Mouse (Mus musculus): Measurements from ENCODE around the gene Hunk. TPM values are rescaled to one million over a fixed set of nuclear protein-coding genes. Genes with fewer than 3 reads are reported as not detected.

Gene Hunk
- polyA plus RNA-seq, 1 experiment from 2014 or later: 16.6 TPM

DNA sequence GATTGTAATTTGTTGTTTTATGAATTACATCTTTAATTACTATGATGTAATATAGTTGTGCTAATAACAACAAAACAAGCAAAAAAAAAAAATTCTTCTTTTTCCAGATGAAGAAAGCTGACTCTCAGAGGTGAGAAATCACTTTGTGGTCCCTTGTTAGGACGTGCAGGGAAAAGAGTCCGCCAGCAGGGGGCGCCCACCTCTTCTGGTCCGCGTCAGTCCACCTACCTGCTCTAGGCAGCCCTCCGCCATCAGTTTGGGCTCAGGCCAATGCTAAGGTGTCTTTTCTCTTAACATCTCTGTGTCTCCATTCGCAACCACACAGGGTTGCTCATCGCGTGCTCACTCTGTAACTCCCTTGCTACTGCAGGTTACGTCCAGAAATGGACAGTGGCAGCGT is 5.9 kb upstream of the Hunk start:
- 0 out of 2 replicates have a peak, but pooled peaks cover 3% of the 10 kb centered on the region for H3K9me3 ChIP-seq
- ATAC-seq (ENCODE audit: borderline replicate concordance, extremely low read depth, low FRiP score, low TSS enrichment): no peak
- no peaks in the 10 kb centered on the region for H3K36me3 ChIP-seq
- H3K4me1 ChIP-seq: peaks cover 28% of the 10 kb centered on the region
- no peak overlapping the region for H3K4me2 ChIP-seq
- WGBS: 18% methylated on average over 11 of the region's 11 CpGs
- no peak overlapping the region for H3K9ac ChIP-seq
- H3K27me3 ChIP-seq: peaks cover 7% of the 10 kb centered on the region; the same call in 1 of the 2 replicates
- no peak overlapping the region for H3K27ac ChIP-seq
- H3K4me3 ChIP-seq: no peak overlapping the region

DNA sequence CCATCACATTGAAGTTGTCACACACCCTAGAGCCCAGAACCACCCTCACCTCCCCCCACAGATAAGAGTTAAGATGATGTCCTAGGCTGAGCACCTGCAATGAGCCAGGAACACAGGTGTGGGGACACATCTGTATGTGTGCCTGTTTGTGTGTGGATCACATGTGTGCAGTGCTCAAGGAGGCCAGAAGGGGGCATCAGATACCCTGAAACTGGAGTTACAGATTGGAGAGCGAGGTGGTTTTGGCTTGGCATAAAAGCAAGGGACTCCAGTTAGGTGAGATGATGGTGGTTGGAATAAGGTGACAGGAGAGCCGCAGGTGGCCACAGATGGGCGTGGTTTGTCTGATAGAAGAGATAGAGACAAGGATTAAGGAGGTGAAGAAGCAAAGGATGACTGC is 4.2 kb upstream of the Hunk start:
- Histone ChIP-seq H3K9me3 (0 out of 2 replicates have a peak, but pooled peaks cover 3% of the 10 kb centered on the region), H3K27ac (no peak overlapping the region), H3K9ac (no peak overlapping the region), H3K27me3 (peaks cover 7% of the 10 kb centered on the region; the same call in 1 of the 2 replicates), H3K4me3 (no peak overlapping the region), H3K4me2 (no peak overlapping the region), H3K4me1 (peaks cover 33% of the 10 kb centered on the region), H3K36me3 (no peaks in the 10 kb centered on the region)
- no peak for ATAC-seq (ENCODE audit: borderline replicate concordance, extremely low read depth, low FRiP score, low TSS enrichment)
- WGBS: 93% methylated on average over 3 of the region's 3 CpGs

- no peak overlapping the region for H3K9ac ChIP-seq
- no peak overlapping the region for H3K4me2 ChIP-seq
- H3K27me3 ChIP-seq: peaks cover 7% of the 10 kb centered on the region; the same call in 1 of the 2 replicates
- ATAC-seq (ENCODE audit: borderline replicate concordance, extremely low read depth, low FRiP score, low TSS enrichment): no peak
- no peak overlapping the region for H3K27ac ChIP-seq
- peaks cover 37% of the 10 kb centered on the region for H3K4me1 ChIP-seq
- WGBS: 57% methylated on average over 10 of the region's 10 CpGs
- H3K4me3 ChIP-seq: no peak overlapping the region
- 0 out of 2 replicates have a peak, but pooled peaks cover 3% of the 10 kb centered on the region for H3K9me3 ChIP-seq
- no peaks in the 10 kb centered on the region for H3K36me3 ChIP-seq
These were observed 3.0 kb upstream of the Hunk start for GRCm38 (mm10) chr16:90382701-90383280.

DNA sequence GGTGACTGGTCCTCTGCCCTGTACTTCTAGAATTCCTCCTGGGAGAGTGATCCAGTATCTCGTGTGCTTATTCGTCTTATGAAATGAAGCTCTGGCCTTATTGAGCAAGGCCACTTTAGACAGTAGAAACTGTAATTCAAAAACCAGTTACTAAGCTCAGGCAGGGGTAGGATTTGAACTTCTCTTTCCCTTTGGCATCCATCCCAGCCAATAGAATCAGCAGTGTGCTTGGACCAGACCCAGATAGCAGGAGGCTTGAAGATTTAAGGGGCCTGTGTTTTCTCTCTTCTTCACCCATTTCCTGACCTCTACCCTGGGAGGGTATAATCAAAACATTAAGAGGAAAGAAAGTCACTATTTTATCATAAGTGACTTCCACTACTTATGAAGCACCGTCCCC is 1.8 kb upstream of the Hunk start:
- Histone ChIP-seq H3K4me1 (peaks cover 50% of the 10 kb centered on the region), H3K36me3 (no peaks in the 10 kb centered on the region), H3K9me3 (0 out of 2 replicates have a peak, but pooled peaks cover 3% of the 10 kb centered on the region), H3K9ac (no peak overlapping the region), H3K4me2 (no peak overlapping the region), H3K27ac (0 out of 2 replicates have a peak overlapping the region, but pooled peaks have one; percentile 15), H3K27me3 (peaks cover 7% of the 10 kb centered on the region; the same call in 1 of the 2 replicates), H3K4me3 (no peak overlapping the region)
- ATAC-seq (ENCODE audit: borderline replicate concordance, extremely low read depth, low FRiP score, low TSS enrichment): no peak
- 33% methylated on average over 3 of the region's 3 CpGs for WGBS

GRCm38 (mm10) chr16:90384846-90385245 is 967 bp upstream of the Hunk start:
- H3K9me3 ChIP-seq: 0 out of 2 replicates have a peak, but pooled peaks cover 3% of the 10 kb centered on the region
- ATAC-seq (ENCODE audit: borderline replicate concordance, extremely low read depth, low FRiP score, low TSS enrichment): no peak
- peaks cover 7% of the 10 kb centered on the region; the same call in 1 of the 2 replicates for H3K27me3 ChIP-seq
- H3K4me3 ChIP-seq: peak overlapping the region; percentile 71
- no peaks in the 10 kb centered on the region for H3K36me3 ChIP-seq
- peak overlapping the region; percentile 84 for H3K4me2 ChIP-seq
- peak overlapping the region; percentile 98 for H3K27ac ChIP-seq
- 7% methylated on average over 12 of the region's 12 CpGs for WGBS
- H3K9ac ChIP-seq: peak overlapping the region; percentile 82
- peaks cover 57% of the 10 kb centered on the region for H3K4me1 ChIP-seq

DNA sequence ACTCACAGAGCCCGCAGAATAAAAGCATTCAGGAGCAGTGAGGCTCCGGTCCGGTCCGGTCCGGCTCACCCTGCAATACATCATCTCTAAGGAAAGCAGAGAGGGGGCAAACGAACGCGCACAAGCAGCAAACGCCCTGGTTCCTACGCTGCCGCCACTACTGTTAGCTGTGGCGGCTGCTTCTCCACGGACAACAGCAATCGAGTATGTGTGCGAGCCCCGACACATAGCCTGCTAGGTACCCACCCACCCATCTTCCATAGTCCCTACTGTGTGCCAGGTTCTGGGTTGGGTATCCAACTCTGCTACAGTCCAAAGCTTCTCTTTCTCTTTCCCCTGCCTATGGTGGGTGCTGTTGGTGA is 506 bp upstream of the Hunk start:
- peak overlapping the region; percentile 71 for H3K4me3 ChIP-seq
- H3K27me3 ChIP-seq: peaks cover 7% of the 10 kb centered on the region; the same call in 1 of the 2 replicates
- peak overlapping the region; percentile 84 for H3K4me2 ChIP-seq
- 0 out of 2 replicates have a peak, but pooled peaks cover 3% of the 10 kb centered on the region for H3K9me3 ChIP-seq
- WGBS: under 1% methylated on average over 16 of the region's 16 CpGs
- peaks cover 59% of the 10 kb centered on the region for H3K4me1 ChIP-seq
- H3K36me3 ChIP-seq: no peaks in the 10 kb centered on the region
- H3K27ac ChIP-seq: peak overlapping the region; percentile 98
- ATAC-seq (ENCODE audit: borderline replicate concordance, extremely low read depth, low FRiP score, low TSS enrichment): 0 out of 2 replicates have a peak, but pooled peaks have one; percentile 43
- H3K9ac ChIP-seq: peak overlapping the region; percentile 82

DNA sequence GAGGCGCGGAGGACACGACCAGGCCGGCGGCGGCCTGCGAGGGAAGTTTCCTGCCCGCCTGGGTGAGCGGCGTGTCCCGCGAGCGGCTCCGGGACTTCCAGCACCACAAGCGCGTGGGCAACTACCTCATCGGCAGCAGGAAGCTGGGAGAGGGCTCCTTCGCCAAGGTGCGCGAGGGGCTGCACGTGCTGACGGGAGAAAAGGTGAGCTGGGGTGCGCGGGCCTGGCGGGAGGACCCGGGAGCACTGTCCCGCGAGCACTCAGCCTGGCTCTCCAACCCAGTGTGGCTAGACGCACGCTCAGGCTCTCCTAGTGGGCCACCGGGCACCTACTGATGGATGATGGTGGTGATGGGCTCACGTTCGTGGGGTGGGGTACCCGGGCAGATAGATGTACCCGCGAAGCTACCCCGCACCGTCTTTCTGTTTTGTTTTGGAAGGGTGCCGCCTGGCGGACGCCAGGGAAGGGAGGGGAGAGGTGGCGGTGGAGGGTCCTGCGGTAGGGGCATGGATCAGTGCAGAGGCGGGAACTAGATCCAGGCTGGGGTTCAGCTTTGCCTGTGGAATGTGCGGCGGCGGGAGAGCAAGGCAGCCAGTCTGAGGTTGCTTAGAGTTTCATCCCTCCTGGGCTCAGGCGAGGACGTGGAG is 824 bp downstream of the Hunk start:
- Histone ChIP-seq H3K4me1 (peaks cover 69% of the 10 kb centered on the region), H3K4me3 (peak overlapping the region; percentile 71), H3K9ac (peak overlapping the region; percentile 82), H3K27ac (peak overlapping the region; percentile 98), H3K4me2 (peak overlapping the region; percentile 84), H3K36me3 (peaks cover 11% of the 10 kb centered on the region; the same call in 1 of the 2 replicates), H3K27me3 (peaks cover 7% of the 10 kb centered on the region; the same call in 1 of the 2 replicates), H3K9me3 (0 out of 2 replicates have a peak, but pooled peaks cover under 1% of the 10 kb centered on the region)
- ATAC-seq (ENCODE audit: borderline replicate concordance, extremely low read depth, low FRiP score, low TSS enrichment): peak; percentile 47
- WGBS: under 1% methylated on average over 49 of the region's 49 CpGs

DNA sequence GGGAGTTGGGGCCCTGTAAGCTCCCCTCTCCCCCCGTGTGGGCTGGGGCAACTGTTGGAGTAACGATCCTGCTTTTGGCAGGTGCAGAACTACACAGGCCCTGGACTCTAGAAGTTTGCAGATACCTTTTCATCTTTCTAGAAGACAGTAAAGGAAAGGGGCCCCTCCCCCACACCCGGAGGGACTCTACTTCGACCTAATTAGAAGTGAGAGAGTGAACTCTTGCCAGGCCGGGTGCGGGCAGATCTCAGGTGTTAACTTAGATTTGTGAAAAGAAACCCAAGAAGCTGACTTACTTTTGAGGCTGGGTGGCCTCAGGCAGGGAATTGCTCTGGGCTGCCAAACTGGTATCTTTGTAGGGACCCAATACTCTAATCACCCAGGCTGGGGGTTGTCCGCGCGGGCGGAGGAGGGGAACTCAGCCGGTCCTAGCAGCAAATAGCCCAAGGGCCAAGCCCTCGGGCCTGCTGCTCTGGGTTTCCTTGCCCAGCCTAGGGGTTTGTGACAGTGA is 1.4 kb downstream of the Hunk start:
- Histone ChIP-seq H3K4me1 (peaks cover 69% of the 10 kb centered on the region), H3K4me2 (peak overlapping the region; percentile 84), H3K27ac (peak overlapping the region; percentile 98), H3K9ac (peak overlapping the region; percentile 82), H3K27me3 (peaks cover 7% of the 10 kb centered on the region; the same call in 1 of the 2 replicates), H3K4me3 (peak overlapping the region; percentile 71), H3K36me3 (peaks cover 13% of the 10 kb centered on the region; the same call in 1 of the 2 replicates), H3K9me3 (no peaks in the 10 kb centered on the region)
- ATAC-seq (ENCODE audit: borderline replicate concordance, extremely low read depth, low FRiP score, low TSS enrichment): 0 out of 2 replicates have a peak, but pooled peaks have one; percentile 1
- 3% methylated on average over 12 of the region's 12 CpGs for WGBS

GRCm38 (mm10) chr16:90387961-90388360 is 2.1 kb downstream of the Hunk start:
- peak overlapping the region; percentile 71 for H3K4me3 ChIP-seq
- H3K27me3 ChIP-seq: peaks cover 7% of the 10 kb centered on the region; the same call in 1 of the 2 replicates
- WGBS: 30% methylated on average over 4 of the region's 4 CpGs
- peaks cover 64% of the 10 kb centered on the region for H3K4me1 ChIP-seq
- peak overlapping the region; percentile 98; the same call in 1 of the 2 replicates for H3K27ac ChIP-seq
- peak overlapping the region; percentile 82; the same call in 1 of the 2 replicates for H3K9ac ChIP-seq
- ATAC-seq (ENCODE audit: borderline replicate concordance, extremely low read depth, low FRiP score, low TSS enrichment): no peak
- H3K9me3 ChIP-seq: no peaks in the 10 kb centered on the region
- H3K4me2 ChIP-seq: peak overlapping the region; percentile 84
- peaks cover 13% of the 10 kb centered on the region; the same call in 1 of the 2 replicates for H3K36me3 ChIP-seq

DNA sequence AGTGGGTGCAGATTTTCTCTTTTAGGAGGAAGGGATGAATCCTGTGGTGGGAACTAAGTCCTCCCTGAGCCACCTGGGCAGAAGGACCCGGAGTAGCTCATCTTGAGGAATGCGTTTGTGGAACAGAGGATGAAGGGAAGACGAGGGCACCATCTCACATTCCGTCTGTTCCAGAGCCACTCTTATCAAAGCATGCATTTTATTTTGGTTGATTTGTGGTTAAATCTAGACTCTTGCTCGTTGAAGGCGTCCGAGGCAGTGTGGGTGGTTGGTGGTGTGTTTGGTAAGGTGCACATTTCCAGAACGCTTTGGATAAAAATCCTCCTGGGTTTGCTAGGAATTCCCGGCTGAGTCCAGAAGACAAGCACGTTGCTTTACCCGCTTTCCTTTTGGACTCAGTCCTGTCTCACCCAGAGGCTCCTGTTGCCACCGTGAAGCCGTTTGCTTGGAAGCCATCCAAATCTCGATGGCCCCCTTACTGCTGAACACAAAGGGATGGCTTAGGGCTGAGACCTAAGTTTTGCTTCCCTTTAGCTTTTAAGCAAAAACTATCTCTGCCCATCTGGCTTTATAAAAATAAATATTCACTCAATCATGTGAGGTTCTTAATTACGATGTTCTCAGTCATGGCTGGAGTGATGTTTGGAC is 3.4 kb downstream of the Hunk start:
- H3K9me3 ChIP-seq: no peaks in the 10 kb centered on the region
- peaks cover 13% of the 10 kb centered on the region; the same call in 1 of the 2 replicates for H3K36me3 ChIP-seq
- peak overlapping the region; percentile 71 for H3K4me3 ChIP-seq
- H3K27ac ChIP-seq: peak overlapping the region; percentile 56
- WGBS: 20% methylated on average over 15 of the region's 15 CpGs
- ATAC-seq (ENCODE audit: borderline replicate concordance, extremely low read depth, low FRiP score, low TSS enrichment): no peak
- peak overlapping the region; percentile 82 for H3K9ac ChIP-seq
- H3K27me3 ChIP-seq: peaks cover 7% of the 10 kb centered on the region; the same call in 1 of the 2 replicates
- peak overlapping the region; percentile 84 for H3K4me2 ChIP-seq
- peaks cover 59% of the 10 kb centered on the region for H3K4me1 ChIP-seq

DNA sequence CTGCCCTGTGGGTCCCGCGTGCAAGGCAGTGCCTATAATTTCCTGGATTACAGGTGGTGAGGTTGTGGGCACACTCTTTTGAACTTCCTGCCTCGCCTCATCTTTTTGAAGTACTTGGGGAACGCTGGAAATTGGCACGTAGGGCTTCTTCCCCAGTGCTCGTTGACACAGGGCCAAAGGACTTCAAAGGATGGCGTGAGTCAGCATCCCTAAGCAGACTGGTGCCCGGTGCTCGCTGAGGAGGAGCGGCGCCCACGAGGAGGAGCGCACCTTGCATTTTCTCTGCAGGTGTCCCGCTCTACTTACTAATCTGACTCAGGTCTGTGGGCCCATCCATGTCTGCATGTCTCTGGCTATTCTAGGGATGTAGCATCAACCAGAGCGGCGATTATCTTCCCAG is 4.9 kb downstream of the Hunk start:
- no peak overlapping the region for H3K4me3 ChIP-seq
- no peak overlapping the region for H3K4me2 ChIP-seq
- no peak overlapping the region for H3K9ac ChIP-seq
- peaks cover 53% of the 10 kb centered on the region for H3K4me1 ChIP-seq
- H3K9me3 ChIP-seq: no peaks in the 10 kb centered on the region
- 0 out of 2 replicates have a peak overlapping the region, but pooled peaks have one; percentile 15 for H3K27ac ChIP-seq
- no peaks in the 10 kb centered on the region for H3K27me3 ChIP-seq
- H3K36me3 ChIP-seq: peaks cover 13% of the 10 kb centered on the region; the same call in 1 of the 2 replicates
- 75% methylated on average over 16 of the region's 16 CpGs for WGBS
- no peak for ATAC-seq (ENCODE audit: borderline replicate concordance, extremely low read depth, low FRiP score, low TSS enrichment)

Data from lung, embryonic 15.5 days (tissue).